Mouse (Mus musculus) midbrain, embryonic 11.5 days (tissue): Measurements from ENCODE around the gene Pde4b. TPM values are rescaled to one million over a fixed set of nuclear protein-coding genes. Genes with fewer than 3 reads are reported as not detected.

Source experiments
- ATAC-seq: fragments of 200-750 bp; cut with Nextera tagmentation; 2 replicates; pipeline ENCODE4 v1.8.0; 2017; ENCODE audit warnings: moderate TSS enrichment, moderate library complexity; ENCODE audit not compliant: low FRiP score
- DNase-seq: peaks from one replicate; pipeline ENCODE4 v3.0.0; 2015; ENCODE audit warnings: low spot score; ENCODE audit errors: missing footprints
- H3K27ac ChIP-seq: fragments of 300-500 bp; sonication (generic); 2 replicates; pipeline ENCODE4 v1.5.1; 2014; ENCODE audit warnings: low read depth, low read length
- H3K27me3 ChIP-seq: fragments of 300-500 bp; sonication (generic); 2 replicates; pipeline ENCODE4 v1.6.1; 2014; ENCODE audit warnings: mild to moderate bottlenecking, low read length, moderate library complexity, mixed read lengths; ENCODE audit not compliant: control insufficient read depth, insufficient read depth
- H3K36me3 ChIP-seq: fragments of 300-500 bp; sonication (generic); 2 replicates; pipeline ENCODE4 v1.6.1; 2014; ENCODE audit warnings: mild to moderate bottlenecking, low read length, moderate library complexity, mixed read lengths; ENCODE audit not compliant: control insufficient read depth, insufficient read depth
- H3K4me1 ChIP-seq: fragments of 300-500 bp; sonication (generic); 2 replicates; pipeline ENCODE4 v1.6.1; 2014; ENCODE audit warnings: low read length; ENCODE audit not compliant: control insufficient read depth, insufficient read depth
- H3K4me2 ChIP-seq: fragments of 300-500 bp; sonication (generic); 2 replicates; pipeline ENCODE4 v1.6.1; 2014; ENCODE audit warnings: mild to moderate bottlenecking, moderate library complexity
- H3K4me3 ChIP-seq: fragments of 300-500 bp; sonication (generic); 2 replicates; pipeline ENCODE4 v1.5.1; 2014; ENCODE audit warnings: low read depth, low read length
- H3K9ac ChIP-seq: fragments of 300-500 bp; sonication (generic); 2 replicates; pipeline ENCODE4 v1.6.1; 2014; ENCODE audit warnings: low read length
- H3K9me3 ChIP-seq: fragments of 300-500 bp; sonication (generic); 2 replicates; pipeline ENCODE4 v1.6.1; 2016; ENCODE audit warnings: low read length; ENCODE audit not compliant: control insufficient read depth
- WGBS: fragments of 180-500 bp; shearing (Covaris S2); extraction: QIAGEN DNeasy Blood & Tissue Kit; methylation state at CpG from one replicate; pipeline ENCODE4 v1.1.7; 2014; 5-methylcytosine and 5-hydroxymethylcytosine counted together
- polyA plus RNA-seq: library from polyadenylated mRNA; unstranded; fragments of >200 nt; fragmentation: Nextera tagmentation; extraction: Ambion mirVana; gene quantifications from 2 replicates; pipeline ENCODE4 v1.2.1, GENCODE M21; 2014

Gene Pde4b
- polyA plus RNA-seq, 1 experiment from 2014 or later = 7.5 TPM

GRCm38 (mm10) chr4:102420794-102421397, 333.6 kb downstream of the Pde4b start:
- H3K9me3 ChIP-seq = no peaks in the 10 kb centered on the region
- ATAC-seq = peak; percentile 65; the same call in 1 of the 2 replicates
- no peak overlapping the region for H3K27ac ChIP-seq
- H3K9ac ChIP-seq = peak overlapping the region; percentile 40; the same call in 1 of the 2 replicates
- DNase-seq = peak; percentile 92
- peak overlapping the region; percentile 5; the same call in 1 of the 2 replicates for H3K4me3 ChIP-seq
- peaks cover 12% of the 10 kb centered on the region; the same call in 1 of the 2 replicates for H3K4me1 ChIP-seq
- H3K36me3 ChIP-seq = no peaks in the 10 kb centered on the region
- H3K4me2 ChIP-seq = peak overlapping the region; percentile 45
- WGBS = 11% methylated on average over 11 of the region's 11 CpGs
- H3K27me3 ChIP-seq = no peaks in the 10 kb centered on the region; the same call in 1 of the 2 replicates

DNA sequence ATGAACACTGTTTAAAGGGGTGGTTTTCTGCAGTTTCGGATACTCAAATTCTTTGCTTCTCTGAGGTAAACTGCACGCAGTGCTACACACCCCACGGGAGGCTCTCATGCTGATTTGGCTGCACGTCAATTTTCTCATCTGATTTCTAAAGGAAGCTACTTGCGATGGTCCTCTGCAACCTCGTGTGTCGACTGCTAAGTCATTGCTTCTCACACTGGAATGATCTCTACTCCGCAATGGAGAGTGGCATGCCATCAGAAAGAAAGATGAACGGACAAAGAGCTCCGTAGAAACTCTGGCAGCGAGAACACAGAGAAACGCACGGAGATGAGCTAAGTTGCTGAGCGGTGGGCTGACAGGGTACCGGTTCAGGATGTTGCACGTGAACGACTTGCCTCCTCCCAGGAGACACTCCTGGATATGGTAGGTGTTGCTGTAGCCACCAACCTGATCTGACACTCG, 334.1 kb downstream of the Pde4b start:
- ATAC-seq = peak; percentile 40; the same call in 1 of the 2 replicates
- DNase-seq = peak; percentile 91
- 53% methylated on average over 18 of the region's 18 CpGs for WGBS
- H3K4me2 ChIP-seq = peak overlapping the region; percentile 45
- no peaks in the 10 kb centered on the region for H3K36me3 ChIP-seq
- H3K9me3 ChIP-seq = no peaks in the 10 kb centered on the region
- peaks cover 12% of the 10 kb centered on the region; the same call in 1 of the 2 replicates for H3K4me1 ChIP-seq
- H3K4me3 ChIP-seq = peak overlapping the region; percentile 5; the same call in 1 of the 2 replicates
- H3K9ac ChIP-seq = peak overlapping the region; percentile 40; the same call in 1 of the 2 replicates
- no peaks in the 10 kb centered on the region; the same call in 1 of the 2 replicates for H3K27me3 ChIP-seq
- H3K27ac ChIP-seq = no peak overlapping the region

DNA sequence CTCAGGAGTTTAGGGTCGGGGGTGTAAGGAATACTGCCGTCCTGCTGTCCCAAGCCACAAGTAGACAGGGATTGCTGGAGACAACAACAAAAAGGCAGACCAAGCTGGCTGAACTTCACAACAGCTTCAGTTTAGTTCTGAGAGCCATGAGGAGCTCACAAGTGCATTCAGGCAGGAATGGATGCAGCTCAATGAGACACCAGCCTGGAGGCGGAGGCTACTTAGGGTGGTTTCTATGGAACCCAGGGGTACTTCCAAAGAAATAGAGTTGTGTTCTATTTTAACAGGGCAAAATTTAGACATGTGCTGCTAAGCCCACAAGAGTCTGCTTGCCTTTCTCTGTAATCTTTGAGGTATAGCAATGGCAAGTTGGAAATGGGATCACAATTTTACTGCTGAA, 336.8 kb downstream of the Pde4b start:
- no peak for ATAC-seq
- H3K9ac ChIP-seq = no peak overlapping the region
- 69% methylated on average over 3 of the region's 3 CpGs for WGBS

GRCm38 (mm10) chr4:102425422-102425821, 338.1 kb downstream of the Pde4b start:
- no peak overlapping the region for H3K4me3 ChIP-seq
- H3K27me3 ChIP-seq = no peaks in the 10 kb centered on the region
- WGBS = 59% methylated on average over 3 of the region's 3 CpGs
- H3K27ac ChIP-seq = no peak overlapping the region
- no peak overlapping the region for H3K4me2 ChIP-seq
- H3K36me3 ChIP-seq = no peaks in the 10 kb centered on the region
- no peak for DNase-seq
- no peaks in the 10 kb centered on the region for H3K9me3 ChIP-seq
- peaks cover 12% of the 10 kb centered on the region; the same call in 1 of the 2 replicates for H3K4me1 ChIP-seq
- no peak overlapping the region for H3K9ac ChIP-seq
- ATAC-seq = no peak

More for the DNA sequence above, 336.8 kb downstream of the Pde4b start:
- H3K4me3 ChIP-seq = no peak overlapping the region
- no peak overlapping the region for H3K4me2 ChIP-seq
- H3K4me1 ChIP-seq = peaks cover 12% of the 10 kb centered on the region; the same call in 1 of the 2 replicates
- H3K27ac ChIP-seq = no peak overlapping the region
- no peaks in the 10 kb centered on the region for H3K9me3 ChIP-seq
- no peaks in the 10 kb centered on the region for H3K36me3 ChIP-seq
- H3K27me3 ChIP-seq = no peaks in the 10 kb centered on the region; the same call in 1 of the 2 replicates
- DNase-seq = no peak

GRCm38 (mm10) chr4:102429730-102430341, 342.5 kb downstream of the Pde4b start:
- Histone ChIP-seq H3K9me3 (no peaks in the 10 kb centered on the region), H3K9ac (no peak overlapping the region), H3K27me3 (no peaks in the 10 kb centered on the region), H3K36me3 (no peaks in the 10 kb centered on the region), H3K27ac (no peak overlapping the region), H3K4me1 (no peaks in the 10 kb centered on the region), H3K4me3 (no peak overlapping the region), H3K4me2 (no peak overlapping the region)
- DNase-seq = no peak
- 75% methylated on average over 4 of the region's 4 CpGs for WGBS
- ATAC-seq = no peak

DNA sequence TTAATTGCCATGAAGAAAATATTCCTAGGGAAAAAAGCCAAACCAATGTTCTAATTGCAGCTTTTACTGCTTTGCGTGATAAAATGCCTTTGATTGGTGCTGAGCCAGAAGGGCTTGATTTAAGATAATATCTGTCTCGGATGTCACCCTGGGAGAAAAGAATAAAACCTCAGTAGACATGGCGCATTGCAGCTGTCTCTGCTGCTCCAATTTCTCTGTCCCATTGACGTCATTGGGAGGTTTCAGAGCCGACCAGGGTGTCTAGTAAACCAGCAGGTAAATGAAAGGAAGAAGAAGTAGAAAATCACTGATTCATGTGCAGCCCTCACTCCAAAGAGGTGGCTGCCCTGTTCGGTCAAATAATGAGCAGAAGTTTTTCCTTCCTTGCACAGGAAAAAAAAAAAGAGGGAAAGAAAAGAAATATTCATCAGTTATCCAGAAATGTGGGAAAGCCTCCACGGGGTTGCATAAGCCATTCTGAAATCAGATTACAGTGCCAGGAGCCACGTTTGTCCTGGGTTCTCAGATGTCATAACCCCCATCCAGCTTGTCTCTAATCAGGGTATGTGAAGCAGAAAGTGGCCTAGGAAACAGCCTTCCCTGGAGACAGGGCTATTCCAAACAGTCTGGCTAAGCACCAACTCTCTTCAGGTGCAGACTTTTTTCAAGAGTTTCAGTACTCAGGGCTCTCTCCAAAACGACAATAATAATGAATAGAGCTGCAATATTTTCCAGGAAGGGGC, 344.9 kb downstream of the Pde4b start:
- no peaks in the 10 kb centered on the region for H3K4me1 ChIP-seq
- 62% methylated on average over 9 of the region's 9 CpGs for WGBS
- H3K27me3 ChIP-seq = no peaks in the 10 kb centered on the region
- H3K9ac ChIP-seq = no peak overlapping the region
- H3K27ac ChIP-seq = no peak overlapping the region
- DNase-seq = no peak
- H3K4me2 ChIP-seq = no peak overlapping the region
- no peaks in the 10 kb centered on the region for H3K9me3 ChIP-seq
- no peak overlapping the region for H3K4me3 ChIP-seq
- ATAC-seq = no peak
- H3K36me3 ChIP-seq = no peaks in the 10 kb centered on the region

DNA sequence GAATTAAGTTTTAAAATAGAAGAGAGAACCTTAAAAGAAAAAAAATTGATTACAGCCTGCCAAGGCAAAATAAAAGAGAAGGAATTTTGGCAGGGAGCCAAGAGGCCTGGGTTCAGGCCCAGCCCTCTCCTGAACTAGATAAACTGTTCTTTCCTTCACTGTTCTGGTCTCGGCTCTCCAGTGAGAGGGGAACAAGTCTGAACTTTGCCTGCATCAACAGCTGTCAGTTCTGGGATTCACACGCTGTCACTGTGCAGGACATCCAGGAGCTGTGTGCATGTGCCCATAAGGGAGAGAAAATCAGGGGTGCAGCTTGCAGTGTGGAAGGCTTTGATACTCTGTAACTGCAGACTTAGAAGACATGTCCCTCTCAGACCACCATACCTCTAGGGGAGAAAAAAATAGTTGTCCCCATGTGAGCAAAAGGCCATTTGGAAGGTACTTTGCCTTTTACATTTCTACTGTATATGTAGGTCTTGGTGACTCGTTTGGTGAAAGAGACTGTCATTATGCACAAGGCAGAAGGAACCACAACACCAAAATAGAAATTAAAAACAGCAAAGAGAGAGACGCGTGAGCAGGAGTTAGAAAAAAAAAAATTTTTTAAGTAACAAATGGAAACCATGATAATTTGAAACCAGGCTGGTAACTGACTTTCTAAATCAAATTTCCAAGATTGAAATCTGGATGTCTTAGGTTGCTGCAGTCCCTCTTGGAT, 352.2 kb downstream of the Pde4b start:
- Histone ChIP-seq H3K4me3 (no peak overlapping the region), H3K27ac (no peak overlapping the region), H3K9ac (no peak overlapping the region), H3K36me3 (no peaks in the 10 kb centered on the region), H3K4me2 (no peak overlapping the region), H3K4me1 (no peaks in the 10 kb centered on the region), H3K9me3 (no peaks in the 10 kb centered on the region), H3K27me3 (no peaks in the 10 kb centered on the region)
- no peak for ATAC-seq
- no peak for DNase-seq
- WGBS = 78% methylated on average over 5 of the region's 5 CpGs

DNA sequence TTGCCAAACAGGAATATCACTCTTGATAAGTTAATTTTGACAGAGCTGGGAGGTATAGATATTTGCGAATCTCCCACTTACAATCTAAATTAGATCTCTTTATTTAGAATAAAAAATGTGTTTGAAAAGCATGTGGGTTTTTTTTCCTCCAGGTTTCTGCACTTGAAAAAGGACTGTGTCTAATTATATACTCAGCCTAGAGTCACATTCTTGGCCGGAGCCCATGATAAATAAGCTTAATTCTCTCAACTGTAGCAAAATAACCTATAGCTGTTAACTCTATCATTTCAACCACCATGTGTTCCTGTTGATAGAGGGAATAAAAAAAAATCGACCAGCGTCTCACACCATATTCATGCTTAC, 352.8 kb downstream of the Pde4b start:
- no peak for ATAC-seq
- Histone ChIP-seq H3K36me3 (no peaks in the 10 kb centered on the region), H3K4me1 (no peaks in the 10 kb centered on the region), H3K9ac (no peak overlapping the region), H3K9me3 (no peaks in the 10 kb centered on the region), H3K4me3 (no peak overlapping the region), H3K4me2 (no peak overlapping the region), H3K27me3 (no peaks in the 10 kb centered on the region), H3K27ac (no peak overlapping the region)
- DNase-seq = no peak
- 75% methylated on average over 4 of the region's 4 CpGs for whole genome bisulfite sequencing
